Mouse (Mus musculus) megakaryocyte, embryonic 14.5 days (primary cell): ENCODE measurements around the gene Fhl2. TPM values are rescaled to one million over a fixed set of nuclear protein-coding genes. Genes with fewer than 3 reads are reported as not detected.
"Not testable (repeated sequence)": the region's sequence is repeated elsewhere in the genome, so short reads cannot be mapped to it uniquely, and the experiment has no call there.

Experiments used
- H3K27me3 ChIP-seq: replicated peaks from 2 replicates; pipeline ENCODE3; 2012; ENCODE audit warnings: inconsistent platforms
- H3K36me3 ChIP-seq: replicated peaks from 2 replicates; pipeline ENCODE3; 2012; ENCODE audit warnings: low read length, inconsistent platforms, mixed read lengths
- H3K4me1 ChIP-seq: 2 replicates; pipeline ENCODE4 v1.6.1; 2012; ENCODE audit warnings: inconsistent platforms
- H3K4me3 ChIP-seq: replicated peaks from 2 replicates; pipeline ENCODE3; 2012; ENCODE audit warnings: moderate library complexity, mild to moderate bottlenecking, inconsistent platforms
- H3K9me3 ChIP-seq: 2 replicates; pipeline ENCODE4 v1.6.1; 2012; ENCODE audit warnings: inconsistent platforms
- FLI1 ChIP-seq: IDR thresholded peaks from 2 replicates; pipeline ENCODE4 v1.6.1; 2012; ENCODE audit warnings: low read length, inconsistent platforms, mixed read lengths
- GATA1 ChIP-seq: IDR thresholded peaks from 3 replicates; pipeline ENCODE4 v1.6.1; 2012; ENCODE audit warnings: mixed read lengths, low read length, inconsistent platforms, borderline replicate concordance
- polyA plus RNA-seq: library from polyadenylated mRNA; stranded (reverse); fragments of >175 nt; gene quantifications from 2 replicates; pipeline ENCODE4 v1.2.3, GENCODE M21; 2012; ENCODE audit warnings: low replicate concordance; ENCODE audit not compliant: insufficient read depth

Fhl2 gene
- polyA plus RNA-seq, 1 experiment = 0.56 TPM

DNA sequence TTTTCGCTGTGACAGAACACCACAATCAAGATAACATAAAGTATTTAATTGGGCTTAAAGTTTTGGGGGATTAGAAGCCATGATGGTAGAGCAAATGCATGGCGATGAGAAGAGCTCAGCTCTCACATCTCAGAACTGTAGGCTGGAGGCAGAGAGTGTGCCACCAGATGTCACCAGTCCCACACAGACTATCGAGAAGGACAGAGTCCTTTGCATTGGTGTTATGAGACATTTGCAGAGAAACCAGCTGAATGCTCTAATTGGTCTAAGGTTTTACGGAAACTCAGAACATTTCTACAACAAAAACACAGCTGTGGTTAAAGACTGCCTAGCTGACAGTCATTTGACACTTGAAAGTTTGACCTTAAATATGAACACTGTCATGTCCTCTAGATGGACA lies 53.5 kb downstream of the Fhl2 start:
- TF ChIP-seq FLI1 (no peak), GATA1 (no peak)
- H3K27me3 ChIP-seq = peaks cover 6% of the 10 kb centered on the region
- H3K9me3 ChIP-seq = no peaks in the 10 kb centered on the region
- H3K4me3 ChIP-seq = no peak overlapping the region
- no peaks in the 10 kb centered on the region for H3K36me3 ChIP-seq
- H3K4me1 ChIP-seq = peaks cover 42% of the 10 kb centered on the region

DNA sequence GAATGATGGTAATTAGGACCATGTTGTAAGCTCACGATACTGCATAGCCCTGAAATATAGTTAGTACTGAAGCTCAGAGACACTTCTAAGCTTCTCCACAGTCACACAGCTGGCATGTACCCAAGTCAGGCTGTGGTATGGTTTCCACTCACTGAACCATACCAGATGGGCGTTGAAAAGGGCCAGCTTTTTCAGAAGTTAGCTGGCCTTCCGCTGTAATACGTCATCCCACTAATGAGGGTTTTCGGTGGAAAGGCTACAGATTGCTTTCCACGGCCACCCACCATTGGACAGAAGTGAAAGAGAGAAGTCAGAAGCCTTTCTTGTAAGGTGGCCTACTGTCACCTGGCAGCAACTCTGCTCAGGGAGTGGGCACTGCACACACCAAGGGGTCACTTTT lies 53.9 kb downstream of the Fhl2 start:
- Histone ChIP-seq H3K9me3 (no peaks in the 10 kb centered on the region), H3K36me3 (no peaks in the 10 kb centered on the region), H3K27me3 (peaks cover 6% of the 10 kb centered on the region), H3K4me1 (peaks cover 44% of the 10 kb centered on the region), H3K4me3 (no peak overlapping the region)
- TF ChIP-seq GATA1 = no peak
- no peak for TF ChIP-seq FLI1

DNA sequence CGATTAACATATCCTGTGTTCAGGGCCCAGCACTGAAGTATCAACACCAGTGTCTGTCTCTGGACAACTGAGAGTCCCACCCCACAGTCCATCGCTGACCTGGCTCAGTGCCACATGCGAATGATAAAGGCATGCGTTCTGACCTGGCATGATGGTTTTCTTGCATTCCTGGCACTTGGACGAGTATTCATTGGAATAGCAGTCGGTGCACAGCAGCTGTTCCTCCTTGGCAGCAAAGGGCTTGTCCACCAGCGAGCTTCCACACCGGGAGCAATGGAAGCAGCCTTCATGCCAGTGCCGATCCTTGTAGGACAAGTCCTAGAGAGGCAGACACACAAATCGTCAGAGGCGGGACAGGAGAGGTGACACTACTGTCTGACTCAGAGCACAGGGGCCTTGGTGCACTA lies 55.2 kb downstream of the Fhl2 start:
- no peak overlapping the region for H3K4me3 ChIP-seq
- H3K36me3 ChIP-seq = no peaks in the 10 kb centered on the region
- no peaks in the 10 kb centered on the region for H3K9me3 ChIP-seq
- no peak for TF ChIP-seq GATA1
- peaks cover 48% of the 10 kb centered on the region for H3K4me1 ChIP-seq
- peaks cover 3% of the 10 kb centered on the region for H3K27me3 ChIP-seq

DNA sequence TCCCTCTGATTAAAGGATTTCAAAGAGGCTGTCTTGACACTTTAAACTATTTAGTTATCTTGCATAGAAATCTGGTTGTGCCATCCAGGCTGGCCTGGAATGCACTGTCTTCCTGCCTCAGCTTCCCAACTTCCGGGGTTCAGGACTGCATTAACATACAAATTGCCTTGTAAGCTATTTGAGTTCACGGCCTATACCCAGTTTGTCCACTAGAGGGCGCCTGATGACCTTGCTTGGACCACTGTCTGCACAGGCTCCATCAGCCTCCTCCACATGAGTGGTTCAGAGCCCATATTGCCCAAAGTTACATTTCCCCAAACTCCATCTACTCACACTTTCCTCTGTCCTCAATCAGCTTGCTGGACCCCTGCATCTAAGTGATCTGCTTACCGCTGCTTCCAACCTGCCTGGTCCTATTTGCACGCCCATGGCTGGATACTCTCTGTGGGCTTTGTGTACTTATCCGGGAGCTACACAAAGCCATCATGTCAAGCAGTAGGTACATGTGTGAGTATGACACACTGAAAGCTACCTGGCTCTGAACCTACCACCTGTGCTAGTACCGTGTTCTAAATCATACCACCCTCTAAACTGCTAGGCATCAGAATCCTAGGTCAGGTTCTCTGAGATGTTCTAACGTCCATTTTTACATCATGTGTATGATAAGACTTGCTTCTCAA lies 57.1 kb downstream of the Fhl2 start:
- TF ChIP-seq FLI1 = no peak
- TF ChIP-seq GATA1 = no peak
- no peaks in the 10 kb centered on the region for H3K9me3 ChIP-seq
- no peak overlapping the region for H3K4me3 ChIP-seq
- peaks cover 51% of the 10 kb centered on the region for H3K4me1 ChIP-seq
- peaks cover 6% of the 10 kb centered on the region for H3K27me3 ChIP-seq
- H3K36me3 ChIP-seq = no peaks in the 10 kb centered on the region

DNA sequence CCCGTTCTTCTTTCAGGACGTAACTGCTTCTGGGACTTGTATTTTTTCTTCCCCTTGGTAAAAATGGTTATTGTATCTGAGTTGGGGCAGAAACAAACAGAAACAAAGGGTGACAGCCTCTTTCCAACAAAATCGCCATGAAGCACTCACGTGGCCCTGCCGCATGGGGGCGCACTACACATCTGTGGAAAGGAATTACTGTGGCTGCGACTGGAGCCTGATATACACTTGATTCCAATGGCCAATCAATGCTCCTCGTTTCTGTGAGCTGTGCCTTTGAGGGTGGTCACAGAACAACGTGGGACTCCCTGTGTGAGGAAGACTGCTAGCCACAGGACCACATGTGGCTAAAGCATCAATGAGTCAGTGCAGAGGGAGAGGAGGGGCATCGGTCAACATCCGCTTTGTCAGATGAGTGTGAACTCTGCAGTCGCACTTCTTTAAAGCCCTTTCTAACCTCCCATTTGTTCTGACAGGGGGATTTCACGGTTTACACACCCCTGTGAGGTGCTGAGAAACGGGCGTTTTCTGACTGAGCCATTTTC lies 58.4 kb downstream of the Fhl2 start:
- TF ChIP-seq FLI1 = no peak
- no peak for TF ChIP-seq GATA1
- Histone ChIP-seq H3K36me3 (no peaks in the 10 kb centered on the region), H3K4me1 (peaks cover 40% of the 10 kb centered on the region), H3K9me3 (no peaks in the 10 kb centered on the region), H3K4me3 (no peak overlapping the region), H3K27me3 (peaks cover 6% of the 10 kb centered on the region)

DNA sequence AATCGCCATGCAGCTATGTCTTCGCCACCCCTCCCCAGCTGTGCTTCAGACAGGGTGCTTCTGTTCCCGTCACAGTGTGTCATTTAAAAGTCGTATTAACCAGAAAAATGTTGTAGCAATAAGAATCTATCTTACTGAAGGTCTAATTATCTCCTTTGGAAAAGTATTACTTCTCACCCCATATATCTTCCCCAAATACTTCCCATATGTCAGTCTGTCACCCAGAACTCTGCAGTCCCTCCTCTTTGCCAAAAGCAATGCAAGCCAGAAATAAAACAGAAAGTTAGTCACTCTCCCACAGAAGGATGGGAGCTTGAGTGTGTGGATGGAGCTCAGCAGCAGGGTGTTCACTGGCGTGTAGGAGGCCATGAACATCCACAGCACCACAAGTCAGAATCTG lies 59.5 kb downstream of the Fhl2 start:
- H3K4me1 ChIP-seq = peaks cover 38% of the 10 kb centered on the region
- H3K9me3 ChIP-seq = no peaks in the 10 kb centered on the region
- TF ChIP-seq GATA1 = no peak
- TF ChIP-seq FLI1 = no peak
- H3K36me3 ChIP-seq = no peaks in the 10 kb centered on the region
- H3K27me3 ChIP-seq = peaks cover 6% of the 10 kb centered on the region
- H3K4me3 ChIP-seq = no peak overlapping the region

DNA sequence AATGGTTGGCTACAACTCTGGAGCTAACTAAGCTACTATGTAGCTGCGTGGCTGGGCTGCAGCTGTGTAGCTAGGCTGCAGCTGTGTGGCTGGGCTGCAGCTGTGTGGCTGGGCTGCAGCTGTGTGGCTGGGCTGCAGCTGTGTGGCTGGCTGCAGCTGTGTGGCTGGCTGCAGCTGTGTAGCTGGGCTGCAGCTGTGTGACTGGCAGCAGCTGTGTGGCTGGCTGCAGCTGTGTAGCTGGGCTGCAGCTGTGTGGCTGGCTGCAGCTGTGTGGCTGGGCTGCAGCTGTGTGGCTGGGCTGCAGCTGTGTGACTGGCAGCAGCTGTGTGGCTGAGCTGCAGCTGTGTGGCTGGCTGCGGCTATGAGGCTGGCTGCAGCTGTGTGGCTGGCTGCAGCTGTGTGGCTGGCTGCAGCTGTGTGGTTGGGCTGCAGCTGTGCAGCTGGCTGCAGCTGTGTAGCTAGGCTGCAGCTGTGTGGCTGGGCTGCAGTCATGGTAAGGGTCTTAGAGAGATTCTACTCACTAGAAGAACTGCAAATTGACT lies 60.2 kb downstream of the Fhl2 start:
- H3K4me1 ChIP-seq = peaks cover 31% of the 10 kb centered on the region
- H3K9me3 ChIP-seq, H3K36me3 ChIP-seq, H3K4me3 ChIP-seq, H3K27me3 ChIP-seq: not testable (repeated sequence)

DNA sequence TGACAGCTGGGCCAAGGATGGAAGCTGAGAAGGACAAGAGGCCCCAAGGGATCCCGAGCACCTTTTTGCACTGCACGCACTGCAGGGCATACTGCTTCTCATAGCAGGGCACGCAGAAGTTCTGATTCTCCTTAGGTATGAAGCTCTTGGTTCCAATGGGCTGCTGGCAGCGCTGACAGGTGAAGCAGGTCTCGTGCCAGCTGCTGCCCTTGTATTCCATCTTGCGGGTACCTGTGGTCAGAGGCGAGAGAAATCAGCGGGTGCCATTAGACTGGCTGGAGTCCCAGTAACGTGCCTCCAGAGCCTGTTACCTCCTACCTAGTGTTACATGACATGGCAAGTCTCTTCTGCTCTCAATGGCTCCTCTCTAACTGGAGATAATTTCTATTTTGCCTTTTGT lies 65.2 kb downstream of the Fhl2 start:
- Histone ChIP-seq H3K4me3 (no peak overlapping the region), H3K9me3 (peaks cover 5% of the 10 kb centered on the region), H3K36me3 (no peaks in the 10 kb centered on the region), H3K27me3 (peaks cover 5% of the 10 kb centered on the region), H3K4me1 (peaks cover 13% of the 10 kb centered on the region)
- TF ChIP-seq GATA1 (no peak), FLI1 (no peak)

DNA sequence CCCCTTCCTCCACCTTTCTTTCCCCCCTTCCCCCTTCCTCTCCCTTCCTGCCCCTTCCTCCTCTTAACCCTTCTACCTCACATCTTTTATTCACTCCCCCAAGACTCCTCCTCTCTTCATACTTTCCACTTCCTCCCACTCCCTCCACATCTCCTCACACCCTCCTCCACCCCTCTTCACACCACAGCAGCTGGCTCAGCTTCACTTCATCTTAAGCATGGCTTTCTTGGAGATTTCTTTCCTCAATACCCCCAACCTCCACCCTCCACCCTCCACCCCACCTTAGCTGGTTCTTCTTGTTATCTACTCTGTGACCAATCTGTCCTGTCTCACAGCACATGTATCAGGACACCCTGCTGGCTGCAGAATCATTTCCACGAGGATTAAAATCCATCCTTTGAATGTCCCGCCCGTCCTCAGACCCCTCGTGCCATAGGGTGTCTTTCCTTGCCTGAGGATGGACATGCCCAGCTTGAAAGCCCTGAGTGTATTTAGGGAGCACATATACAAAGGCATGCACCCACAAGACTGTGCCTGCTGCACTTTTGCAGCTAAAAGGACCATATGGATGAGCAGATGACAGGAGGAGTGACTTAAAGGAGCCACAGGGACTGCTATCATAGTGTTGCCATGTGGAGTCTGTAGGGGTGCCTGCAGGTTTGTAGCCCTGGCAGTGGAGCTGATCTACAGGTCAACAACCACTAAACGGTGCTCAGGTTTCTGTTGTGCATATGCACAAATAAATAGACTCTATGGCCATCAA lies 66.4 kb downstream of the Fhl2 start:
- peaks cover 3% of the 10 kb centered on the region; the same call in 1 of the 2 replicates for H3K4me1 ChIP-seq
- no peak for TF ChIP-seq GATA1
- no peak for TF ChIP-seq FLI1
- H3K36me3 ChIP-seq = no peaks in the 10 kb centered on the region
- H3K27me3 ChIP-seq = peaks cover 1% of the 10 kb centered on the region
- peaks cover 5% of the 10 kb centered on the region for H3K9me3 ChIP-seq
- no peak overlapping the region for H3K4me3 ChIP-seq
